Mouse (Mus musculus): Measurements from ENCODE around the gene Hacl1.

DNA sequence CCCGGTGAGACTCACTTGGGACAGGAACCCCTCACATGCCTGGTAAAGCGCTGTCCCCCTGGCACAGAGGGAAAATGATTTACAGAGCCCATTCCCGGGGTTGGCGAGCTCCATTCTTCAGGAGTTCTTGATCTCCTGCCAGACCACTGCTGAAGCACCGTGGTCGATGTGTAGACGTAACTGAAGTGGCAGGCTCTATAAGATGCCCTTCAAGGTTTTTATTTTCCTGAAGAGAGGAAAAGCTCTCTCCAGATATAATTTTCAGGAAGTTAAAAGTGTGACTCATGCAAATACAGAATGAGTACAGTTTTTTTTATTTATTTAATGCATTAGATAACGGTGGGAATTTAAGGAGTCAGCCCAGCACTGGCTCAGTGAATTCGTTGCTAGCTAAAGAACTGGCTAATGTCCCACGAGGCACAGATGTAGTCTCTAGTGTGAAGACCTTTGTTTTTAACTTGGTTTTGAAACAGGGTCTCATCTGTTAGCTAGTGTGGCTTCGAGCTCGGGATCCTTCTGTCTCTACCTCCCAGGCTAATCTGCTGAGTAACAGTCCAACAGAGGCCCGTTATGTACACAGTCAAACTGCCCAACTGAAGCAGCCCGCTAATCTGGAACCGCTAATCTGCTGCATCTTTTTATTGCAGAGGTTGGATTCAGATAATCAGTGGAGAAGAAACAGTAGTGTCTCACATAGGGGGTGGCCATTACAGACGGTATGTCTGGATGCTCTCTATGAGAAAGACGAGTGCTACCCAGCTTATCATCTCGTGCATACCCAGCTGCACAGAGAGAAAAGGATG lies 23.2 kb upstream of the Hacl1 start:
- TF ChIP-seq GATA1 (IDR thresholded peaks at IDR 0.05; ENCODE audit: low read length) = no peak
- no peak for TF ChIP-seq TAL1 (IDR thresholded peaks at IDR 0.05; ENCODE audit: low read length)
